Mouse (Mus musculus): ENCODE data around the gene Washc2. TPM values are rescaled to one million over a fixed set of nuclear protein-coding genes. Genes with fewer than 3 reads are reported as not detected.
A peak's percentile ranks its signal among the peaks of the same experiment; 100 is the strongest.
"Not testable (repeated sequence)": the region's sequence is repeated elsewhere in the genome, so short reads cannot be mapped to it uniquely, and the experiment has no call there.

The Washc2 gene
- polyA plus RNA-seq (2014; fragmentation: Nextera tagmentation; extraction: Ambion mirVana), result 30.1 and 31.8 TPM in 2 replicates

DNA sequence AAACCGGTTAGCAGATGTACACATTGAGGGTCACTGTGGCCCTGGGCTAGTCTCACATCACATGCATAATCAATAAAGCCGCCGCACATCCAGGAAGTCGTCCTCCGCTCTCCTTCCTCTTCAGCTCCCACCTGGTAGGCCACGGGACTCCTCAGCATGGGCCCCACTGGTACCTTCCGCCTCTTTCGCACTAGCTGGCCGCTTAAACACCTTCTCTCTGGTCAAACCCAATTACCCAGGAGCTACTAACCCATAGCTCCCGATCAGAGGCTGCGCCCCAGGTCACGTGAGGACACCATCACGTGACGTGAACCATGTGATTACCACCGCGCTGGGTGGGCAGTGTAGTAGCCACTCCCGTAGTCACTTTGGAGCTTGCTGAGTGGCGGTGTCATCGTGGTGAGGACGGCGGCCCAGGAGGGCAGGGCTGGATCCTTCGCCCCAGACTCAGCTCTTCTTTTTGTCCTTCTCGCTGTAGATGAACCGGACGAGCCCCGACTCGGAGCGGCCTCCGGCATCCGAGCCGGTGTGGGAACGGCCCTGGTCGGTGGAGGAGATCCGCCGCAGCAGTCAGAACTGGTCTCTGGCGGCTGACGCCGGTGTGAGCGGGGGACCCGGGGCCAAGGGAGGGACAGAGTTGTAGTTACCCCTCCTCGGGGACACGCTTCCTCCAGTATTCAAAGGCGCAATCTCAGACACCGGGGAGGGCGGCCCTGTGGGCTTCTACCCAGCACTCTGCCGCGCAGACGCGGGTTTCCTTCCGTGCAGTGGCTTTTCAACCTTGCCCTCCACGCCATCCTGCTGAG is at the start of gene Washc2:
Washc2 (plus strand) TSS at position 310 of the 806 bp plus-strand sequence.
- Histone ChIP-seq H3K4me2 (peak within 1 kb of the TSS; percentile 85), H3K4me1 (replicated peaks; ENCODE audit: control insufficient read depth, insufficient read depth, low read length) (peaks cover 3% of the 10 kb centered on the region), H3K27ac (ENCODE audit: low read depth, low read length) (peak within 1 kb of the TSS; percentile 75), H3K4me3 (ENCODE audit: low read depth, low read length) (peak within 1 kb of the TSS; percentile 85), H3K9ac (ENCODE audit: low read depth, low read length) (peak within 1 kb of the TSS; percentile 87), H3K27me3 (replicated peaks; ENCODE audit: control insufficient read depth, insufficient read depth, low read length) (no peaks in the 10 kb centered on the region), H3K9me3 (ENCODE audit: control insufficient read depth, low read length) (no peaks in the 10 kb centered on the region), H3K36me3 (ENCODE audit: control insufficient read depth, insufficient read depth, low read length) (peaks cover 5% of the 10 kb centered on the region; the same call in 1 of the 2 replicates)
- WGBS, result under 1% methylated on average over 51 of the region's 51 CpGs
- peak; percentile 97 for ATAC-seq (replicated peaks; ENCODE audit: low FRiP score)
- DNase-seq (ENCODE audit: low spot score), result peak; percentile 96

DNA sequence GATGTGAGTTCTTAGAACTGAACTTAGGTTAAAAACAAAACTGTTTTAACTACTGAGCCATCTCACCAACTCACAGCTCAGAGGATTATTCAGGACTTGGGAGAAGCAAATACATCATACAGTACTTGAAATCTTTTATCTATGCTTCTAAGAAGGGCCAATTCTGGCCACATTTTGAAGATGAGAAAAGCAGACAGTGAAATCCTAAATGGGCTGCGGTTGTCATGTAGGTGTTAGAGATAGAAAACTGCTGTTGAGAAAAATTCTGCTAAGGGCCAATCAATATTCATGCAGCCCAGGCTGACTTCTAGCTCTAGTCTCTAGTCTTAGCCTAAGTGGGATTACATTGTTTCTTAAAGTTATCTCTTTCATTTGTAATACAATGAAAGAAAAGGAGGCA is 41.5 kb upstream of the Washc2 start:
- DNase-seq (ENCODE audit: low spot score) (no peak), ATAC-seq (replicated peaks; ENCODE audit: low FRiP score) (no peak)
- H3K9me3 ChIP-seq (ENCODE audit: control insufficient read depth, low read length), result no peaks in the 10 kb centered on the region

DNA sequence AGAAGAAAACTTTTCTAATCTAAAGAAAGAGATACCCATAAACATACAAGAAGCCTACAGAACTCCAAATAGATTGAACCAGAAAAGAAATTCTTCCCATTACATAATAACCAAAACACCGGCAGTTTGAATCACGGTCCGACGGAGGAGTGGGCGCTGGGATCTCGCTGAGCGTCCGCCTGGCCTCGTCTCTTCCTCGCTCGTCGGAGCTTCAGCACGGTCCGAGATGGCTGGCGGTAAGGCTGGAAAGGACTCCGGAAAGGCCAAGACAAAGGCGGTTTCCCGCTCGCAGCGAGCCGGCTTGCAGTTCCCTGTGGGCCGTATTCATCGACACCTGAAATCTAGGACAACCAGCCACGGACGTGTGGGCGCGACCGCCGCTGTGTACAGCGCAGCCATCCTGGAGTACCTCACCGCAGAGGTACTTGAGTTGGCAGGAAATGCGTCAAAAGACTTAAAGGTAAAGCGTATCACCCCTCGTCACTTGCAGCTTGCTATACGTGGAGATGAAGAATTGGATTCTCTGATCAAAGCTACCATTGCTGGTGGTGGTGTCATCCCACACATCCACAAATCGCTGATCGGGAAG is 34.2 kb upstream of the Washc2 start:
- WGBS, result 75% methylated on average over 37 of the region's 37 CpGs
- ATAC-seq (replicated peaks; ENCODE audit: low FRiP score); H3K4me1 ChIP-seq (replicated peaks; ENCODE audit: control insufficient read depth, insufficient read depth, low read length); H3K27ac ChIP-seq (ENCODE audit: low read depth, low read length); H3K4me2 ChIP-seq; H3K27me3 ChIP-seq (replicated peaks; ENCODE audit: control insufficient read depth, insufficient read depth, low read length); H3K9ac ChIP-seq (ENCODE audit: low read depth, low read length); H3K4me3 ChIP-seq (ENCODE audit: low read depth, low read length); H3K36me3 ChIP-seq (ENCODE audit: control insufficient read depth, insufficient read depth, low read length); H3K9me3 ChIP-seq (ENCODE audit: control insufficient read depth, low read length); DNase-seq (ENCODE audit: low spot score): not testable (repeated sequence)

More for the DNA sequence above, 41.5 kb upstream of the Washc2 start:
- H3K9ac ChIP-seq (ENCODE audit: low read depth, low read length), result no peak overlapping the region
- H3K27ac ChIP-seq (ENCODE audit: low read depth, low read length), result no peak overlapping the region
- H3K36me3 ChIP-seq (ENCODE audit: control insufficient read depth, insufficient read depth, low read length), result peaks cover 2% of the 10 kb centered on the region; the same call in 1 of the 2 replicates
- H3K4me1 ChIP-seq (replicated peaks; ENCODE audit: control insufficient read depth, insufficient read depth, low read length), result no peaks in the 10 kb centered on the region
- no peak overlapping the region for H3K4me3 ChIP-seq (ENCODE audit: low read depth, low read length)
- H3K27me3 ChIP-seq (replicated peaks; ENCODE audit: control insufficient read depth, insufficient read depth, low read length), result no peaks in the 10 kb centered on the region
- WGBS, result 81% methylated on average over 1 of the region's 1 CpGs
- H3K4me2 ChIP-seq, result no peak overlapping the region

DNA sequence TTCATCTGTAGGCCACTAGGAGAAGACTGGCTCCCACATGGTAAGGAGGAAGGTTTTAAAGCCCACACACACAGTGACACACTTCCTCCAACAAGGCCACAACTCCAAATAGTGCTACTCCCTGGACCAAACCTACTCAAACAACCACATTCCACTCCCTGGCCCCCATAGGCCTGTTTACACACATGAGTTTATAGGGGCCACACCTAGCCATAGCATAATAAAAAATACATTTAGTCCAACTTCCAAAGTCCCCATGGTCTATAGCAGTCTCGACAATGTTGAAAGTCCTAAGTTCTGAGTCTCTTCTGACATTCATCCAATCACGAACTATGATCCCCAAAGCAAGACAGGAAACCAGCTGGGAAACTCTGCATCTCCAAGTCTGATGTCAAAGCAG is 29.5 kb upstream of the Washc2 start:
- no peak for ATAC-seq (replicated peaks; ENCODE audit: low FRiP score)
- Histone ChIP-seq H3K9ac (ENCODE audit: low read depth, low read length) (no peak overlapping the region), H3K4me3 (ENCODE audit: low read depth, low read length) (no peak overlapping the region), H3K4me1 (replicated peaks; ENCODE audit: control insufficient read depth, insufficient read depth, low read length) (no peaks in the 10 kb centered on the region), H3K27ac (ENCODE audit: low read depth, low read length) (no peak overlapping the region), H3K4me2 (no peak overlapping the region), H3K27me3 (replicated peaks; ENCODE audit: control insufficient read depth, insufficient read depth, low read length) (no peaks in the 10 kb centered on the region), H3K9me3 (ENCODE audit: control insufficient read depth, low read length) (no peaks in the 10 kb centered on the region), H3K36me3 (ENCODE audit: control insufficient read depth, insufficient read depth, low read length) (0 out of 2 replicates have a peak, but pooled peaks cover 2% of the 10 kb centered on the region)
- 88% methylated on average over 2 of the region's 2 CpGs for WGBS
- no peak for DNase-seq (ENCODE audit: low spot score)

DNA sequence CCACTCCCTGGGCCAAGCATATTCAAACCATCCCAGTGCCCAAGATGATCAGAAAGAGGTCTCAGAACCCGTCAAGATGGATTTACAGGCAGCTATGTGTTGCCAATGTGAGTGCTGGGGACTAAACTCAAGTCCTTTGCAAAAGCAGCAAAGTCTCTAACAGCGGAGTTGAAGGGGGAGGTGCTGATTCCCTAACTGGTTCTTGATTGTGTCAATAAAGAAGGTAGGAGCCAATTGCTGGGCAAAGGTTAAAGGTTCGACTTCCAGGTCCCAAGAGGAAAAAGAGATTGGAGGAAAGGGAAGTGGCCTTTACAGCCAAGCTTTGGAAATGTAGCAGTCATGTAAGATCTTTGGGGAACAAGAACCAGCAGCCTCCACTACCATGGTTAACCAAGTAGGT is 27.1 kb upstream of the Washc2 start:
- ATAC-seq (replicated peaks; ENCODE audit: low FRiP score) (no peak), DNase-seq (ENCODE audit: low spot score) (no peak)
- no peaks in the 10 kb centered on the region for H3K4me1 ChIP-seq (replicated peaks; ENCODE audit: control insufficient read depth, insufficient read depth, low read length)
- no peaks in the 10 kb centered on the region for H3K9me3 ChIP-seq (ENCODE audit: control insufficient read depth, low read length)
- H3K4me2 ChIP-seq, result peak overlapping the region; percentile 25
- H3K27ac ChIP-seq (ENCODE audit: low read depth, low read length), result no peak overlapping the region
- H3K36me3 ChIP-seq (ENCODE audit: control insufficient read depth, insufficient read depth, low read length), result 0 out of 2 replicates have a peak, but pooled peaks cover 2% of the 10 kb centered on the region
- 55% methylated on average over 3 of the region's 3 CpGs for WGBS
- no peak overlapping the region for H3K4me3 ChIP-seq (ENCODE audit: low read depth, low read length)
- no peak overlapping the region for H3K9ac ChIP-seq (ENCODE audit: low read depth, low read length)
- no peaks in the 10 kb centered on the region for H3K27me3 ChIP-seq (replicated peaks; ENCODE audit: control insufficient read depth, insufficient read depth, low read length)

DNA sequence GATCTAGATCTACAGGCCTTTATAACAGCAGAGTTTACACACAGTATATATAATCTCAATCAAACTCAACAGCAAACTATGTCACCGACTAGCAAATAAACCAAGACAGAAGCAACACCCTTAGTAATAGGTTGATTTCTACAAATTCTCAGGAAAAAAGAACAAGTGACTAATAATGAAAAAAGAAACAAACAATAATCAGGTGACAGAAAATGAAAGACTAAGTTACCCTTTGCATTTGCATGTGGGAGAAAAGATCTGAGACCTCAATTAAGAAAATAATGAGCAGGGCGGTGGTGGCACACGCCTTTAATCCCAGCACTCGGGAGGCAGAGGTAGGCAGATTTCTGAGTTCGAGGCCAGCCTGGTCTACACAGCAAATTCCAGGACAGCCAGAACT is 24.3 kb upstream of the Washc2 start:
- DNase-seq (ENCODE audit: low spot score) (no peak), ATAC-seq (replicated peaks; ENCODE audit: low FRiP score) (no peak)
- Histone ChIP-seq H3K9ac (ENCODE audit: low read depth, low read length) (no peak overlapping the region), H3K27me3 (replicated peaks; ENCODE audit: control insufficient read depth, insufficient read depth, low read length) (no peaks in the 10 kb centered on the region), H3K4me2 (no peak overlapping the region), H3K4me3 (ENCODE audit: low read depth, low read length) (no peak overlapping the region), H3K9me3 (ENCODE audit: control insufficient read depth, low read length) (no peaks in the 10 kb centered on the region), H3K36me3 (ENCODE audit: control insufficient read depth, insufficient read depth, low read length) (0 out of 2 replicates have a peak, but pooled peaks cover 2% of the 10 kb centered on the region), H3K4me1 (replicated peaks; ENCODE audit: control insufficient read depth, insufficient read depth, low read length) (no peaks in the 10 kb centered on the region; the same call in 1 of the 2 replicates), H3K27ac (ENCODE audit: low read depth, low read length) (no peak overlapping the region)
- WGBS, result 89% methylated on average over 5 of the region's 5 CpGs

DNA sequence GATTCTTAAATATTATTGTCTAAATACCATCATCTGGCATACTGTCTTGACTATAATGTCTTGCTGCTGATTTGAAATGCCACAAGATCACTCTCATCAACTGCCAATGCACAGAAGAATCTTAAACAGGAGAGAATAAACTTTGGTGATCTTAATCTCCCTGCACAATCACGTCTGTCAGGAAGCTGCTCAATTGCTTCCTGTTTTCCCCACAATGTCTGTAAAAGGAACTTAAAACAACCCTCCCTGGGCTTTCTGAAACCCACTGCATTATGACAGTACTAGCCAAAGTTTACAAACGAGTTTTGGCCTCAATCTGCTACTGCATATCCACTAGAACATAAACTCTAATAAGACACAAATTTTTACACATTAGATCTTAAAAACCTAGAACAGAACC is 21.4 kb upstream of the Washc2 start:
- H3K27ac ChIP-seq (ENCODE audit: low read depth, low read length), result no peak overlapping the region
- no peak overlapping the region for H3K4me2 ChIP-seq
- H3K27me3 ChIP-seq (replicated peaks; ENCODE audit: control insufficient read depth, insufficient read depth, low read length), result no peaks in the 10 kb centered on the region
- no peaks in the 10 kb centered on the region for H3K9me3 ChIP-seq (ENCODE audit: control insufficient read depth, low read length)
- H3K4me3 ChIP-seq (ENCODE audit: low read depth, low read length), result no peak overlapping the region
- 0 out of 2 replicates have a peak, but pooled peaks cover 2% of the 10 kb centered on the region for H3K36me3 ChIP-seq (ENCODE audit: control insufficient read depth, insufficient read depth, low read length)
- WGBS, result 25% methylated on average over 2 of the region's 2 CpGs
- no peak overlapping the region for H3K9ac ChIP-seq (ENCODE audit: low read depth, low read length)
- no peak for ATAC-seq (replicated peaks; ENCODE audit: low FRiP score)
- DNase-seq (ENCODE audit: low spot score), result no peak
- H3K4me1 ChIP-seq (replicated peaks; ENCODE audit: control insufficient read depth, insufficient read depth, low read length), result peaks cover 2% of the 10 kb centered on the region

DNA sequence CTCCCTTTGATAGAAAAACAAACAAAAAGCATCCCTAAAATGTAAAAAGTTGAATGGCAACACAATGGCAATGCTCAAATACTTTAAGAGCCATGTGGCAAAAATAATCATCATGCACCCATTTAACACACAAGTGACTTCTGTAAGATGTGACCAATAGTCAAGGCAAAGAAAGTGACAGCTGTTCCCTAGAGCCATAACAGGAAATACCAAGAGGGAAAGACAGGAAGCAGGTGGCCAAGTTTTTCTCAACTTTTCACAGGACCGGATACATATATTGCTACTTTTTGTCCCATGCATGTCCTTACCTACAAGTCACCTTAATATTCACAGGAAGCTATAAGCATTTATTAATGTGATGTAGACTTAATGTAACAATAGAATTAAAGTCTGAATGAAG is 18.4 kb upstream of the Washc2 start:
- Histone ChIP-seq H3K4me3 (ENCODE audit: low read depth, low read length) (no peak overlapping the region), H3K9ac (ENCODE audit: low read depth, low read length) (no peak overlapping the region), H3K4me2 (no peak overlapping the region), H3K4me1 (replicated peaks; ENCODE audit: control insufficient read depth, insufficient read depth, low read length) (peaks cover 6% of the 10 kb centered on the region), H3K36me3 (ENCODE audit: control insufficient read depth, insufficient read depth, low read length) (no peaks in the 10 kb centered on the region), H3K27me3 (replicated peaks; ENCODE audit: control insufficient read depth, insufficient read depth, low read length) (no peaks in the 10 kb centered on the region), H3K27ac (ENCODE audit: low read depth, low read length) (no peak overlapping the region), H3K9me3 (ENCODE audit: control insufficient read depth, low read length) (no peaks in the 10 kb centered on the region)
- 33% methylated on average over 1 of the region's 1 CpGs for WGBS
- no peak for DNase-seq (ENCODE audit: low spot score)
- no peak for ATAC-seq (replicated peaks; ENCODE audit: low FRiP score)

All from liver, embryonic 11.5 days (tissue).